Comparison of ENCODE assay signal across 28 mouse cellular contexts in the genomic region with DNA sequence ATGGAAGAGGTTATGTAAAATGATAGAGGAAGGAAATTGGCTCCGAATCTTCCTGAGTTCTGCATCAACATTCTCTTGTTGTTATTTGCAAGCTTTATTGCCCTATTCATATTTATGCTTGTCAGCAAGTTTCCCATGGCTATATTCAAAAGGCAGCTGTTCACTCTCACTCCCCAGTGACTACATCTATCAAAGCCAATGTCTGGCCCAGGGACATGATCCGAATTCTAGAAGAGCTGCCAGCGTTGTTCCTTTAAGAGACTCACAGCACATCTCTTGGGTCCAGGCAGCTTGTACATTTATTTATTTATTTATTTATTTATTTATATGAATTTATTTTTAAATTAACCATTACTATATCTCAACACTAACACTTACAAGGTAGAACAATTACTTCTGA.
DNase-seq lines count a peak whose midpoint lies in the region; ATAC-seq and TF ChIP-seq lines count a peak whose summit lies in the region.
"Had no signal": no experiment of that assay in that cellular context is flagged by ENCODE, and none has a peak within 500 bp of the region (broad histone marks: within the 10 kb centered on the region; RNA-seq: fewer than 3 reads in every experiment).

No protein-coding gene starts in this region.

- no peak overlapping the region for H3K4me3 ChIP-seq in hindbrain, embryonic 12.5 days
- H3K4me3 ChIP-seq in hindbrain, embryonic 10.5 days = no peak overlapping the region
- H3K4me3 ChIP-seq in midbrain, postnatal 0 days (ENCODE audit: low read depth, low read length) = no peak overlapping the region
- H3K4me3 ChIP-seq in midbrain, embryonic 15.5 days = no peak overlapping the region
- H3K4me3 ChIP-seq in hindbrain, embryonic 14.5 days (replicated peaks; ENCODE audit: low read length) = no peak overlapping the region
- no peak overlapping the region for H3K4me3 ChIP-seq in neural tube, embryonic 14.5 days (ENCODE audit: low read depth, low read length)
- H3K4me3 ChIP-seq: embryonic facial prominence, embryonic 10.5 days; embryonic facial prominence, embryonic 15.5 days; forebrain, embryonic 13.5 days; limb, embryonic 10.5 days; limb, embryonic 15.5 days; liver, embryonic 13.5 days; neural tube, embryonic 13.5 days had no signal

- H3K4me1 ChIP-seq in hindbrain, embryonic 12.5 days = no peaks in the 10 kb centered on the region
- H3K4me1 ChIP-seq in hindbrain, embryonic 10.5 days (replicated peaks) = no peaks in the 10 kb centered on the region
- H3K4me1 ChIP-seq in midbrain, postnatal 0 days (ENCODE audit: insufficient read depth, low read length) = no peaks in the 10 kb centered on the region
- no peaks in the 10 kb centered on the region for H3K4me1 ChIP-seq in midbrain, embryonic 15.5 days
- peaks cover 3% of the 10 kb centered on the region; the same call in 1 of the 2 replicates for H3K4me1 ChIP-seq in hindbrain, embryonic 14.5 days (replicated peaks; ENCODE audit: control insufficient read depth, insufficient read depth, low read length)
- H3K4me1 ChIP-seq in neural tube, embryonic 14.5 days (ENCODE audit: control insufficient read depth, insufficient read depth, low read length) = no peaks in the 10 kb centered on the region
- H3K4me1 ChIP-seq: embryonic facial prominence, embryonic 15.5 days; forebrain, embryonic 13.5 days; limb, embryonic 10.5 days; limb, embryonic 15.5 days; liver, embryonic 13.5 days had no signal

- no peaks in the 10 kb centered on the region for H3K9me3 ChIP-seq in hindbrain, embryonic 12.5 days (replicated peaks)
- H3K9me3 ChIP-seq in hindbrain, embryonic 10.5 days = no peaks in the 10 kb centered on the region
- no peaks in the 10 kb centered on the region for H3K9me3 ChIP-seq in midbrain, postnatal 0 days (ENCODE audit: low read length)
- H3K9me3 ChIP-seq in midbrain, embryonic 15.5 days = no peaks in the 10 kb centered on the region
- H3K9me3 ChIP-seq in hindbrain, embryonic 14.5 days (ENCODE audit: control insufficient read depth, low read length) = no peaks in the 10 kb centered on the region
- H3K9me3 ChIP-seq in neural tube, embryonic 14.5 days (ENCODE audit: control insufficient read depth, low read length) = no peaks in the 10 kb centered on the region
- H3K9me3 ChIP-seq: embryonic facial prominence, embryonic 10.5 days; embryonic facial prominence, embryonic 15.5 days; forebrain, embryonic 13.5 days; limb, embryonic 10.5 days; limb, embryonic 15.5 days; liver, embryonic 13.5 days; neural tube, embryonic 13.5 days had no signal

- no peak for TF ChIP-seq CTCF in midbrain, postnatal 0 days (IDR thresholded peaks at IDR 0.05)

- no peak for DNase-seq in hindbrain, embryonic 10.5 days (ENCODE audit: low spot score)
- DNase-seq in midbrain, postnatal 0 days (ENCODE audit: low spot score) = peak; percentile 55
- DNase-seq in hindbrain, embryonic 14.5 days (ENCODE audit: low spot score) = peak; percentile 33
- DNase-seq in cerebellum, adult 18-20 months = no peak
- DNase-seq: adrenal gland, postnatal 25 days; B cell, adult 2 months; cerebellum, adult 8-10 months; cerebellum, postnatal 25 days; heart, postnatal 14 days; kidney, adult 8-10 months; kidney, postnatal 14 days; layer of hippocampus, adult 9-11 months; liver, embryonic 13.5 days; lung, adult 18-20 months; lung, postnatal 14 days; right cerebral cortex, postnatal 25 days; spleen, adult 18-20 months; thymus, postnatal 14 days had no signal

- no peaks in the 10 kb centered on the region for H3K27me3 ChIP-seq in hindbrain, embryonic 12.5 days
- no peaks in the 10 kb centered on the region for H3K27me3 ChIP-seq in hindbrain, embryonic 10.5 days (ENCODE audit: insufficient read depth, poor library complexity, severe bottlenecking)
- H3K27me3 ChIP-seq in midbrain, postnatal 0 days (ENCODE audit: insufficient read depth, low read length) = no peaks in the 10 kb centered on the region
- no peaks in the 10 kb centered on the region for H3K27me3 ChIP-seq in midbrain, embryonic 15.5 days (replicated peaks)
- H3K27me3 ChIP-seq in hindbrain, embryonic 14.5 days (ENCODE audit: control insufficient read depth, insufficient read depth, low read length) = no peaks in the 10 kb centered on the region
- no peaks in the 10 kb centered on the region for H3K27me3 ChIP-seq in neural tube, embryonic 14.5 days (ENCODE audit: control insufficient read depth, insufficient read depth, low read length)
- H3K27me3 ChIP-seq: embryonic facial prominence, embryonic 15.5 days; forebrain, embryonic 13.5 days; limb, embryonic 15.5 days; liver, embryonic 13.5 days; neural tube, embryonic 13.5 days had no signal

- H3K36me3 ChIP-seq in hindbrain, embryonic 12.5 days = no peaks in the 10 kb centered on the region
- no peaks in the 10 kb centered on the region for H3K36me3 ChIP-seq in hindbrain, embryonic 10.5 days
- no peaks in the 10 kb centered on the region for H3K36me3 ChIP-seq in midbrain, postnatal 0 days (ENCODE audit: insufficient read depth, low read length)
- H3K36me3 ChIP-seq in midbrain, embryonic 15.5 days (replicated peaks) = no peaks in the 10 kb centered on the region
- H3K36me3 ChIP-seq in hindbrain, embryonic 14.5 days (replicated peaks; ENCODE audit: control insufficient read depth, insufficient read depth) = no peaks in the 10 kb centered on the region
- H3K36me3 ChIP-seq in neural tube, embryonic 14.5 days (ENCODE audit: control insufficient read depth, insufficient read depth, low read length) = no peaks in the 10 kb centered on the region
- H3K36me3 ChIP-seq: embryonic facial prominence, embryonic 10.5 days; embryonic facial prominence, embryonic 15.5 days; limb, embryonic 10.5 days; limb, embryonic 15.5 days; liver, embryonic 13.5 days; neural tube, embryonic 13.5 days had no signal

- 61% methylated on average over 3 of the region's 3 CpGs for WGBS in hindbrain, embryonic 12.5 days
- WGBS in hindbrain, embryonic 10.5 days = 84% methylated on average over 3 of the region's 3 CpGs
- 66% methylated on average over 3 of the region's 3 CpGs for WGBS in midbrain, postnatal 0 days
- 66% methylated on average over 3 of the region's 3 CpGs for WGBS in midbrain, embryonic 15.5 days
- WGBS in hindbrain, embryonic 14.5 days = 44% methylated on average over 3 of the region's 3 CpGs
- WGBS in neural tube, embryonic 14.5 days = 41% methylated on average over 3 of the region's 3 CpGs

- ATAC-seq in hindbrain, embryonic 12.5 days (ENCODE audit: low FRiP score) = peak; percentile 43; the same call in 1 of the 2 replicates
- ATAC-seq in midbrain, postnatal 0 days (ENCODE audit: low FRiP score) = no peak
- no peak for ATAC-seq in midbrain, embryonic 15.5 days (replicated peaks)
- ATAC-seq in hindbrain, embryonic 14.5 days (ENCODE audit: low FRiP score) = no peak
- ATAC-seq in neural tube, embryonic 14.5 days (ENCODE audit: low read depth) = peak; percentile 60; the same call in 1 of the 2 replicates
- ATAC-seq: forebrain, embryonic 13.5 days; intestine, embryonic 16.5 days had no signal

- no peak overlapping the region for H3K4me2 ChIP-seq in hindbrain, embryonic 12.5 days (replicated peaks)
- H3K4me2 ChIP-seq in midbrain, postnatal 0 days (ENCODE audit: low read depth, low read length, poor library complexity, severe bottlenecking) = no peak overlapping the region
- H3K4me2 ChIP-seq in midbrain, embryonic 15.5 days = no peak overlapping the region
- no peak overlapping the region for H3K4me2 ChIP-seq in hindbrain, embryonic 14.5 days (replicated peaks)
- no peak overlapping the region for H3K4me2 ChIP-seq in neural tube, embryonic 14.5 days (ENCODE audit: low read depth, low read length)
- H3K4me2 ChIP-seq: embryonic facial prominence, embryonic 15.5 days; forebrain, embryonic 13.5 days; limb, embryonic 15.5 days; liver, embryonic 13.5 days; neural tube, embryonic 13.5 days had no signal

- H3K9ac ChIP-seq in hindbrain, embryonic 12.5 days = no peak overlapping the region
- no peak overlapping the region for H3K9ac ChIP-seq in midbrain, postnatal 0 days (replicated peaks; ENCODE audit: low read length, poor library complexity, severe bottlenecking)
- H3K9ac ChIP-seq in midbrain, embryonic 15.5 days = no peak overlapping the region
- H3K9ac ChIP-seq in hindbrain, embryonic 14.5 days = no peak overlapping the region
- H3K9ac ChIP-seq in neural tube, embryonic 14.5 days (replicated peaks; ENCODE audit: low read depth, low read length) = no peak overlapping the region
- H3K9ac ChIP-seq: embryonic facial prominence, embryonic 15.5 days; forebrain, embryonic 13.5 days; limb, embryonic 15.5 days; liver, embryonic 13.5 days; neural tube, embryonic 13.5 days had no signal

- no peak overlapping the region for H3K27ac ChIP-seq in hindbrain, embryonic 12.5 days
- no peak overlapping the region for H3K27ac ChIP-seq in hindbrain, embryonic 10.5 days
- H3K27ac ChIP-seq in midbrain, postnatal 0 days (ENCODE audit: low read depth, low read length) = no peak overlapping the region
- no peak overlapping the region for H3K27ac ChIP-seq in midbrain, embryonic 15.5 days
- no peak overlapping the region for H3K27ac ChIP-seq in hindbrain, embryonic 14.5 days
- H3K27ac ChIP-seq in neural tube, embryonic 14.5 days (ENCODE audit: low read depth, low read length) = no peak overlapping the region
- H3K27ac ChIP-seq: embryonic facial prominence, embryonic 10.5 days; embryonic facial prominence, embryonic 15.5 days; forebrain, embryonic 13.5 days; limb, embryonic 10.5 days; limb, embryonic 15.5 days; liver, embryonic 13.5 days; neural tube, embryonic 13.5 days had no signal

Comparison
In these comparisons a context has a peak if more than half of its experiments do, and no peak if none do; other contexts are left out.
1. ATAC-seq: peak in hindbrain, embryonic 12.5 days (single experiment) and neural tube, embryonic 14.5 days (single experiment); none in midbrain, postnatal 0 days (single experiment), midbrain, embryonic 15.5 days (single experiment) and hindbrain, embryonic 14.5 days (single experiment).
2. DNase-seq: peak in midbrain, postnatal 0 days (single experiment) and hindbrain, embryonic 14.5 days (single experiment); none in hindbrain, embryonic 10.5 days (single experiment) and cerebellum, adult 18-20 months (0 of 2).